Mouse (Mus musculus) embryonic fibroblast, embryonic 13.5 days (primary cell): ENCODE measurements around the gene Cacna1i. TPM values are rescaled to one million over a fixed set of nuclear protein-coding genes. Genes with fewer than 3 reads are reported as not detected.

Source experiments
- H3K27ac ChIP-seq: 2 replicates; pipeline ENCODE4 v1.5.1; 2012; ENCODE audit warnings: low read length, control low read depth, inconsistent platforms; ENCODE audit not compliant: insufficient read depth
- H3K4me1 ChIP-seq: 2 replicates; pipeline ENCODE4 v1.6.1; 2011; ENCODE audit warnings: low read length; ENCODE audit not compliant: control insufficient read depth, insufficient read depth
- H3K4me3 ChIP-seq: 2 replicates; pipeline ENCODE4 v1.5.1; 2011; ENCODE audit warnings: mild to moderate bottlenecking, control low read depth, low read length; ENCODE audit not compliant: insufficient read depth
- CTCF ChIP-seq: IDR thresholded peaks from 2 replicates; pipeline ENCODE4 v1.5.1; 2011; ENCODE audit warnings: mild to moderate bottlenecking, control low read depth, low read length, moderate library complexity, borderline replicate concordance; ENCODE audit not compliant: insufficient read depth
- POLR2A ChIP-seq: IDR thresholded peaks from 2 replicates; pipeline ENCODE4 v1.6.1; 2011; ENCODE audit warnings: low read depth, mild to moderate bottlenecking, control low read depth, low read length, moderate library complexity
- polyA plus RNA-seq: library from polyadenylated mRNA; stranded (reverse); fragments of >200 nt; gene quantifications from 2 replicates; pipeline ENCODE4 v1.2.4, GENCODE M21; 2011; ENCODE audit warnings: low read depth; ENCODE audit not compliant: missing spikeins, insufficient read length

Cacna1i gene
- polyA plus RNA-seq, 1 experiment = 0.86 TPM

- no peak overlapping the region for H3K4me3 ChIP-seq
- TF ChIP-seq CTCF = no peak
- TF ChIP-seq POLR2A = no peak
- H3K27ac ChIP-seq = no peak overlapping the region
- no peaks in the 10 kb centered on the region for H3K4me1 ChIP-seq
These were observed 39.9 kb downstream of the Cacna1i start for GRCm38 (mm10) chr15:80326947-80327346.

DNA sequence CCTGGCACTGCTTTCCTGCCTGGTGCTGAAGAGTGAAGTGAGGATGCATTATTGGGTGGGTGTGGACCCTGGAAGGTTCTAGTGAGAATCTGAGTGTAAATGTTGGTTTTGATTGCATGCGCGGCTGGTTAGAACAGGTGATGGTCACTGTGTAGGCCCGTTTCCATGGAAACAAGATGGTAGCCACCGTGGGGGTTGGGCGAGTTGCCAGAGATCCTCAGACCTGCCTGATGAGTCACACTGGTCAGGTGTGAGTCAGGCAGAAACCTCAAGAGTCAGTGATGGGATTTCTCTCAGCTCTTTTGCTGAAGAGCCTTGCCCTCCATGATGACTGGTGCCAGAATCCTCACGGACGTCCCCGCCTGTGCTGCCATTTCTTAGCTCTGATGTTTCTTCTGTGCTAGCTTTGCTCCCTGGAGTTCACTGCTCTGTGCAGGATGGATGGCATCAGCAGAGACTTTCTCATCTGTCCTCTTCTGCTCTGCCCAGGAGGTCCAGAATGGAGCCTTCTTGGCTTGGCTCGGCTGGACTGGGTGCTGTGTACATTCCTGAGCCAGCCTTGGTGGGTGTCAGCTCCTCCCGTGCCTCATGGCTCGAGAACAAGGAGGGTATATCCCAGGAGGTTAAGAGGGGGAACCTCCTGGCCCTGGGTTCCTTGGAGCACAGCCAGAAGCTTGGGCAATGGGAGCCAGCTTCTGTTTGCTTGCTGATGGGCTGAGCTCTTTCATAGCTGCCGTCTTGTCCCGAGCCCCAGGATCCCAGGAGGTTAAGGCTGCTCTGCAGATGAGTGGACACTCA is 40.9 kb downstream of the Cacna1i start:
- TF ChIP-seq POLR2A (no peak), CTCF (no peak)
- Histone ChIP-seq H3K27ac (no peak overlapping the region), H3K4me1 (no peaks in the 10 kb centered on the region), H3K4me3 (no peak overlapping the region)

DNA sequence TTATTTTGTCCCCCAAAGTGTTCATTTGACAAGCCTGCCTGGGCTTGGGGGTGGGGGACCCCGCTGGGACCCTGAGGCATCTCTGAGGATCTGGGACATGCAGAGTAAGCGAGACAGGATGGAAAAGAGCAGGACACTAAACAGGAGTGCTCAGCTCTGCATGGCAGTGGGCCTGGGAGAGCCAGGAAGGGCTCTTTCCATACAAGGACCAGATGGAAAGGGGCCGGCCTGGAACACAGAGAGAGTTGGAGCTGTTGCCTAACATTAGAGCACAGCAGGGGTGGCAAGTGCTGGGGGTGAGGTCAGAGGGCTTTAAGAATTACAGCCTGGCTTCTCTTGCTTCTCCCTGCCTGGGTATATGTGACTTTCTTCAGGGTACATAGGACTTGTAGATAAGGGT is 43.2 kb downstream of the Cacna1i start:
- no peak for TF ChIP-seq POLR2A
- TF ChIP-seq CTCF = no peak
- H3K27ac ChIP-seq = no peak overlapping the region
- H3K4me3 ChIP-seq = no peak overlapping the region
- no peaks in the 10 kb centered on the region for H3K4me1 ChIP-seq

GRCm38 (mm10) chr15:80334766-80335165 is 47.7 kb downstream of the Cacna1i start:
- Histone ChIP-seq H3K4me3 (no peak overlapping the region), H3K4me1 (no peaks in the 10 kb centered on the region), H3K27ac (no peak overlapping the region)
- TF ChIP-seq CTCF (no peak), POLR2A (no peak)

- H3K27ac ChIP-seq = no peak overlapping the region
- no peak for TF ChIP-seq CTCF
- TF ChIP-seq POLR2A = no peak
- H3K4me1 ChIP-seq = no peaks in the 10 kb centered on the region
- H3K4me3 ChIP-seq = no peak overlapping the region
These were observed 48.2 kb downstream of the Cacna1i start for GRCm38 (mm10) chr15:80335196-80335595.

DNA sequence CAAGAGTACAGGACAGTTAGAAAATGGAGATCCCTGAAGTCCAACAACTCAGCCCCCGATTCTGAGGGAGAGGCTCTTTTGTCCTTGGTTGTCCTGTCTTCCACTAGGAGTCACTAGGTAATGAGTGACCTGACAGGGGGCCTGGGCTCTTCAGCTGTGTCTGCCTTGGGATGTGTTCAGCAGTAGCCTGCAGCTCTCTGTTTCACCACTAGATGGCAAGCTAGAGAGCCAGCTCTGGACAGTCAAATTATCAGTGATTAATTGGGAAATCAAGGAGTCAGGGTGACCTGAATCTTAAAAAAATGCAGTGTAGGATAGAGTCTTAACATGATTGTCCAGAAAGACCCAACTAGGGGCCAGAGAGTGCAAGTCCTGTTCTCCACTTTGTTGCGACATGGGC is 53.3 kb downstream of the Cacna1i start:
- no peak for TF ChIP-seq POLR2A
- TF ChIP-seq CTCF = peak; percentile 36; the same call in 1 of the 2 replicates
- H3K4me3 ChIP-seq = no peak overlapping the region
- H3K27ac ChIP-seq = no peak overlapping the region
- no peaks in the 10 kb centered on the region for H3K4me1 ChIP-seq

GRCm38 (mm10) chr15:80342394-80342793 is 55.4 kb downstream of the Cacna1i start:
- no peak for TF ChIP-seq CTCF
- TF ChIP-seq POLR2A = no peak
- Histone ChIP-seq H3K4me1 (no peaks in the 10 kb centered on the region), H3K27ac (no peak overlapping the region), H3K4me3 (no peak overlapping the region)

DNA sequence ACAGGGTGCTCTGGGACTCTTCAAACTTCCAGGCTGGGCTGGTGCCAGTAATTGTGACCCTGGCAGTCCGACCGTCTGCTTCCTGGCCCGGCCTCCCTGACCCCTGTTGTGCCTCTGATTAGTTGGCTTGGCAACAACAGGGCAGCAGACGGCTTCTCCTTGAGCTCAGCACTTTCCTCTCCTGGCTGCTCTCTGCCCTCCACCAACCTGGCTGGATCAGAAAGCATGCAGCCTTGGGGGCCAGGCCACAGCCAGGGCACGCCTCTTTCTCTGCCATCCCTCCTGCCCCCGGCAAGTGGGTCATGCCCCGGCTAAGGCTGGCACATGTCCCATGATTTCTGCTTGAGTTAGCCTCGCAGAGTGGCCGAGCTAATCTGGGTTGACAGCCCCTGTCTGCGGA is 56.0 kb downstream of the Cacna1i start:
- H3K4me3 ChIP-seq = no peak overlapping the region
- H3K27ac ChIP-seq = no peak overlapping the region
- no peaks in the 10 kb centered on the region for H3K4me1 ChIP-seq
- TF ChIP-seq POLR2A = no peak
- TF ChIP-seq CTCF = no peak

- TF ChIP-seq CTCF = no peak
- TF ChIP-seq POLR2A = no peak
- no peak overlapping the region for H3K4me3 ChIP-seq
- no peaks in the 10 kb centered on the region for H3K4me1 ChIP-seq
- H3K27ac ChIP-seq = no peak overlapping the region
These were observed 56.7 kb downstream of the Cacna1i start for GRCm38 (mm10) chr15:80343731-80344130.

DNA sequence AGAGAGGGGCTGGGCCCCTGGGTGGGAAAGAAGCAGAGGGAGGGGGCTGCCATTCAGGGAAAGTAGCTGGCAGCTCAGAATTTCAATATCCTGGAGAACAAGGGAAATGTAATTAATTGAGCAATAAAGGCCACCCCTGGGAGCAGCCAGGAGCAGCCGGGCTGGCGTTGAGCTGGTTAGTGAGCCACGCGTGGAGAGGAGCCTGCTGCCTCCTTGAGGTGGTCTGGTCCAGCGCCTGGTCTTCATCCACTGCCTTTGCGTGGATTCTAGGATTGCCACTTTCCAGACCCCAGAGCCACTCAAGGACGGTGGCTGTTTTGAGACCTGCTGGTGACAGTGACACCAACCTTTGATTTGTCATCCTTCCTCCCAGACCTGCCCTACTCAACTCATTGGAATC is 59.5 kb downstream of the Cacna1i start:
- Histone ChIP-seq H3K27ac (no peak overlapping the region), H3K4me3 (no peak overlapping the region), H3K4me1 (no peaks in the 10 kb centered on the region)
- TF ChIP-seq CTCF = no peak
- TF ChIP-seq POLR2A = no peak
